Mouse (Mus musculus) heart, embryonic 10.5 days (tissue): ENCODE data around the gene Plppr5. TPM values are rescaled to one million over a fixed set of nuclear protein-coding genes. Genes with fewer than 3 reads are reported as not detected.

Experiments used
- DNase-seq: peaks from one replicate; pipeline ENCODE4 v3.0.0-alpha.2; 2017; ENCODE audit warnings: low spot score
- H3K27ac ChIP-seq: fragments of 300-500 bp; sonication (generic); 2 replicates; pipeline ENCODE4 v1.5.1; 2016; ENCODE audit warnings: mild to moderate bottlenecking
- H3K27me3 ChIP-seq: fragments of 300-500 bp; sonication (generic); 2 replicates; pipeline ENCODE4 v1.6.1; 2016; ENCODE audit warnings: mild to moderate bottlenecking; ENCODE audit not compliant: poor library complexity, insufficient read depth, severe bottlenecking
- H3K36me3 ChIP-seq: fragments of 300-500 bp; sonication (generic); 2 replicates; pipeline ENCODE4 v1.6.1; 2016; ENCODE audit warnings: mild to moderate bottlenecking, moderate library complexity
- H3K4me1 ChIP-seq: fragments of 300-500 bp; sonication (generic); 2 replicates; pipeline ENCODE4 v1.6.1; 2016; ENCODE audit warnings: mild to moderate bottlenecking
- H3K4me3 ChIP-seq: fragments of 300-500 bp; sonication (generic); 2 replicates; pipeline ENCODE4 v1.5.1; 2016; ENCODE audit warnings: mild to moderate bottlenecking, moderate library complexity
- H3K9me3 ChIP-seq: fragments of 300-500 bp; sonication (generic); 2 replicates; pipeline ENCODE4 v1.6.1; 2016; ENCODE audit warnings: mild to moderate bottlenecking, moderate library complexity
- WGBS: fragments of 180-500 bp; shearing (Covaris S2); methylation state at CpG from one replicate; pipeline ENCODE4 v1.1.7; 2016; 5-methylcytosine and 5-hydroxymethylcytosine counted together
- polyA plus RNA-seq: library from polyadenylated mRNA; unstranded; fragments of >200 nt; fragmentation: Nextera tagmentation; extraction: Ambion mirVana; gene quantifications from 2 replicates; pipeline ENCODE4 v1.2.1, GENCODE M21; 2016

Plppr5 gene
- polyA plus RNA-seq, 1 experiment from 2014 or later, result 5.3 TPM

GRCm38 (mm10) chr3:117625257-117626001 lies 50.8 kb downstream of the Plppr5 start:
- H3K27me3 ChIP-seq, result no peaks in the 10 kb centered on the region
- no peak overlapping the region for H3K27ac ChIP-seq
- H3K4me3 ChIP-seq, result no peak overlapping the region
- peaks cover 9% of the 10 kb centered on the region; the same call in 1 of the 2 replicates for H3K36me3 ChIP-seq
- 90% methylated on average over 13 of the region's 13 CpGs for WGBS
- H3K4me1 ChIP-seq, result no peaks in the 10 kb centered on the region
- no peak for DNase-seq
- H3K9me3 ChIP-seq, result no peaks in the 10 kb centered on the region

DNA sequence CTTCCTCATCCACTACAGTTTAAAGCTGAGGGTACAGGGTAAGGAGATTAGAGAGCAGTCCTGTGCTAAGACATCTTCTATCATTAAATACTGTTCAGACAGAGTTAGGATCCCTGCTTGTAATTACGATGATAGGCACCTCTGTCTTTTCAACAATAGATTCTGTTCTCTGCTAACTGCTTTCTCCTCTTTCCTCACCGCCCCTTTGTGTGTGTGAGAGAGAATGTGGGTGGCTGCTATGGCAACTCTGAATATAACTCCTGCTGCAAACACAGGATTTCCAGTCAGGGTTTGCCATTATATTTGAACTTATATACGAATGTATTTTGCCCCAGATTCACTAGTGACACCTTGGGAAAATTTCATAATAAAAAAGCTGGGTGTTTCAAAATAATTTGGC lies 54.2 kb downstream of the Plppr5 start:
- no peak overlapping the region for H3K4me3 ChIP-seq
- H3K4me1 ChIP-seq, result peaks cover 3% of the 10 kb centered on the region; the same call in 1 of the 2 replicates
- WGBS, result 69% methylated on average over 3 of the region's 3 CpGs
- H3K9me3 ChIP-seq, result no peaks in the 10 kb centered on the region
- DNase-seq, result no peak
- no peak overlapping the region for H3K27ac ChIP-seq
- no peaks in the 10 kb centered on the region for H3K27me3 ChIP-seq
- H3K36me3 ChIP-seq, result 0 out of 2 replicates have a peak, but pooled peaks cover 3% of the 10 kb centered on the region

DNA sequence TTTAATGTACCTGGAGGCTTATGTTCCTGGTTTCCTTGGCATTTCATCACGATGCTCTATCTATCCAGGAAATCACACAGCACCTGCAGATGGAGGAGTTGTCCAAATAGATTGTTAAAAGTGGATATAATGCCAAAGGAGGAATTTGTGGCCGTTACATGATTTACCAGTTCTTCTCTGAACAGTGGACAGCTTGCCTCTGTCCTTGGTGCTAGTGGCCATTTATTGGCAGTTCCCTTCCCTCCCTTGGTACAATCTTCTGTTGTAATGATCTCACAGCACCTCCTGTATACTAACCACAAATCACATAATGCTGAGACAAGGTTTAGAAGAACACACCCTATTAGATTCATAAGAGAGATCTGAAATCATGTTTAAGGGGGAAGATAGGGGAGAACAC lies 55.7 kb downstream of the Plppr5 start:
- no peak overlapping the region for H3K4me3 ChIP-seq
- no peak for DNase-seq
- H3K4me1 ChIP-seq, result peaks cover 14% of the 10 kb centered on the region
- no peaks in the 10 kb centered on the region for H3K9me3 ChIP-seq
- H3K27ac ChIP-seq, result no peak overlapping the region
- H3K36me3 ChIP-seq, result 0 out of 2 replicates have a peak, but pooled peaks cover 3% of the 10 kb centered on the region
- 53% methylated on average over 2 of the region's 2 CpGs for WGBS
- no peaks in the 10 kb centered on the region for H3K27me3 ChIP-seq

DNA sequence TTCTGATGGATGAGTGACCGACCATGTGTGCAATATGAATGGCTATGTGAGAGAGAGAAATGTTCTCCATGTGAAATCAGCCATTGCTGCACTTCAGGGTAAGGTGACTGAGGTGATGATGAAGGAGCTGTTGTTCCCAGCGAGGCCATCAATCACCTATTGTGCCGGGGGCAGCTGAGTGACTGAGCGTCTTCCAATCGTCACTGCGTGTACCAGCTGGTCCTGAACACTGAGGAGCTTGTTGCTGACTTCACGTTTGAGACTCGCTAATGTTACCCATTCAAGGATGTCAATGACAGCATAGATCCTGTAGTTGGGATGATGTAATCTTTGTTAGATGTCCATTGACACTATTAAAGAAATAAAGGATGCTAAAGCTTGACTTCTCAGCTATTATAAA lies 74.0 kb downstream of the Plppr5 start:
- H3K9me3 ChIP-seq, result no peaks in the 10 kb centered on the region
- H3K27me3 ChIP-seq, result no peaks in the 10 kb centered on the region
- peaks cover 6% of the 10 kb centered on the region; the same call in 1 of the 2 replicates for H3K4me1 ChIP-seq

DNA sequence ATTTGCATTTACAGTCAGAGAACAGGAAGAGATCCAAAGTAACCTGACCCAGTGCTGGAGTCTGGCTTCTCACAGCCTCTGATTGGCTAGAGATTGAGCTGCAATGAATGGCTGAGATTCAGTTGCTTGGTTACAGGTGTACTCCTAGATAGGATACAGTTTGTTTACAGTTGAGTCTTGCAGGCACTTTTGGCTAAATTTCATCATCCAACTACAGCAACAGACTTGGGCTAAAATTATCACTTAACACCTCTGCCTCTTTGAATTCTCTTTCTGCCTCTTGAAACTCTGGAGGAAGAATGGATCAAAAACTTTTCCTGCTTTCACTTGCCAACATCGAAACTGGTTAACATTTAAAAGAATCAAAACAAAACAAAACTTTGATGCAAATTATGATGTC lies 89.7 kb downstream of the Plppr5 start:
- Histone ChIP-seq H3K9me3 (no peaks in the 10 kb centered on the region), H3K4me3 (no peak overlapping the region), H3K4me1 (no peaks in the 10 kb centered on the region), H3K36me3 (no peaks in the 10 kb centered on the region), H3K27ac (no peak overlapping the region), H3K27me3 (no peaks in the 10 kb centered on the region)
- no peak for DNase-seq
- WGBS, result 76% methylated on average over 1 of the region's 1 CpGs

More for the DNA sequence above, 74.0 kb downstream of the Plppr5 start:
- H3K27ac ChIP-seq, result no peak overlapping the region
- WGBS, result 74% methylated on average over 8 of the region's 8 CpGs
- H3K4me3 ChIP-seq, result no peak overlapping the region
- DNase-seq, result no peak
- no peaks in the 10 kb centered on the region for H3K36me3 ChIP-seq

- Histone ChIP-seq H3K36me3 (no peaks in the 10 kb centered on the region), H3K4me3 (no peak overlapping the region), H3K27ac (no peak overlapping the region), H3K9me3 (no peaks in the 10 kb centered on the region), H3K27me3 (no peaks in the 10 kb centered on the region), H3K4me1 (no peaks in the 10 kb centered on the region)
- 89% methylated on average over 6 of the region's 6 CpGs for WGBS
- DNase-seq, result no peak
Observed at GRCm38 (mm10) chr3:117679189-117679588, 104.6 kb downstream of the Plppr5 start.

GRCm38 (mm10) chr3:117684640-117685039 lies 110.0 kb downstream of the Plppr5 start:
- Histone ChIP-seq H3K4me1 (no peaks in the 10 kb centered on the region), H3K9me3 (no peaks in the 10 kb centered on the region), H3K27me3 (no peaks in the 10 kb centered on the region), H3K36me3 (no peaks in the 10 kb centered on the region), H3K27ac (no peak overlapping the region), H3K4me3 (no peak overlapping the region)
- DNase-seq, result no peak
- WGBS, result 81% methylated on average over 6 of the region's 6 CpGs

GRCm38 (mm10) chr3:117686036-117686435 lies 111.4 kb downstream of the Plppr5 start:
- Histone ChIP-seq H3K4me3 (no peak overlapping the region), H3K9me3 (no peaks in the 10 kb centered on the region), H3K4me1 (no peaks in the 10 kb centered on the region), H3K27me3 (no peaks in the 10 kb centered on the region), H3K36me3 (no peaks in the 10 kb centered on the region), H3K27ac (no peak overlapping the region)
- DNase-seq, result no peak
- WGBS, result 83% methylated on average over 3 of the region's 3 CpGs

DNA sequence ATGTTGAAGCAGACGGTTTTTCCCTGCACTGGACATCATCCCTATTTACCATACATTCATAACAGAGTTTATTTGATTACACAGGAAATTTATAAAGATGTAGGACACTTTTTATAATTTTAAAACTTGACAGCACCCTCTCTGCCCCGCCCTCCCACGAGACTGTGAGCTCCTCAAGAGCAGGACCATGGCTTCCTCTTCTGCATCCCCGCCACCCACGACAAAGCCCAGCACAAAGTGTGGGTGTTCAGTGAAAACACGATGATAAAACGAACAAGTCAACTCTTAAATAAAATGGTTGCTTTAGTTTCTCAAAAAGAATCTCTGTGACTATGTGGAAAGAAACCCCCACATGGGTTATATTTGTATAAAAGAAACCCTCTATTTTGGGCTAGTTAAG lies 112.0 kb downstream of the Plppr5 start:
- no peaks in the 10 kb centered on the region for H3K36me3 ChIP-seq
- DNase-seq, result no peak
- H3K9me3 ChIP-seq, result no peaks in the 10 kb centered on the region
- no peak overlapping the region for H3K4me3 ChIP-seq
- H3K4me1 ChIP-seq, result no peaks in the 10 kb centered on the region
- no peak overlapping the region for H3K27ac ChIP-seq
- no peaks in the 10 kb centered on the region for H3K27me3 ChIP-seq
- 84% methylated on average over 7 of the region's 7 CpGs for WGBS

- WGBS, result 74% methylated on average over 1 of the region's 1 CpGs
- no peaks in the 10 kb centered on the region for H3K4me1 ChIP-seq
Observed at GRCm38 (mm10) chr3:117694736-117695135, 120.1 kb downstream of the Plppr5 start.

DNA sequence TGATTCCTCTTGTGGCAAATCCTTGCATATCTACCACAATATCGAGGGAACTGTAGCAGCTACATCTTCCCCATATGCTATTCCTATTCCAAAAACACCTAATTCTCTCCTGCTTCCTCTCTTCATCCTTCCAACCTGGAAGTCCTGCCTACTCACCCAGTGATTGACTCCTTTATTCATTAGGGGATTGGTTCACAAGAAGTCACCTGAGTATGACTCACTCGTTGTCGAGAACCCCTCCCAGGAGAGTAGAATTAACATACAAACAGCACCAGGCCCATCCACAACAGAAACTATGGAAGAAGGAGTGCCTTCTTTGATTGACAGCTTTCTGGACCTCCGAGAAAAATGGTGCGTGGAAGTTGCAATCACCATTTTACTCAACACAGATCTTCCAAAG lies 121.7 kb downstream of the Plppr5 start:
- no peak for DNase-seq
- H3K27ac ChIP-seq, result no peak overlapping the region
- H3K9me3 ChIP-seq, result no peaks in the 10 kb centered on the region
- no peaks in the 10 kb centered on the region for H3K4me1 ChIP-seq
- H3K4me3 ChIP-seq, result no peak overlapping the region
- WGBS, result 86% methylated on average over 5 of the region's 5 CpGs
- no peaks in the 10 kb centered on the region for H3K36me3 ChIP-seq
- no peaks in the 10 kb centered on the region for H3K27me3 ChIP-seq

More at GRCm38 (mm10) chr3:117694736-117695135, 120.1 kb downstream of the Plppr5 start:
- Histone ChIP-seq H3K9me3 (no peaks in the 10 kb centered on the region), H3K27ac (no peak overlapping the region), H3K4me3 (no peak overlapping the region), H3K36me3 (no peaks in the 10 kb centered on the region), H3K27me3 (no peaks in the 10 kb centered on the region)
- no peak for DNase-seq

DNA sequence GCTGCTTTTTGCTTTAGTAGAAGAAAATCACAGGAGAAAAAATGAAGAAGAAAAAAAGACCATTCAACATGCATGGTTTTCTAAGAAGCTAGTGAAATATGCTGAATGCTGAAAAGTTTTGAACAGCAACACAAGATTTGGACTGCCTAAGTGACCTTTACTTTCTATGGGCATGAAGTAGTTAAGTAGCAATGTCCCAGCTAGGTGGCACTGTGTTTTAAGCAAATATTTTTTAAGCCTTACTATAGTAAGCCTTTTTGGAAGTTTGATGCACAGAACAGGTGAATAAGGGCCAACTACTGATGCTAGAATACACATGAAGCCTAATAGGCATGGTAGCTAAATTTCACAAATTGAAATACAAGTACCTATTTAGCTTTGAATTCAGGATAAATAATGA lies 134.2 kb downstream of the Plppr5 start:
- Histone ChIP-seq H3K4me1 (no peaks in the 10 kb centered on the region), H3K27ac (no peak overlapping the region), H3K27me3 (no peaks in the 10 kb centered on the region), H3K4me3 (no peak overlapping the region), H3K36me3 (no peaks in the 10 kb centered on the region), H3K9me3 (no peaks in the 10 kb centered on the region)
- no peak for DNase-seq

DNA sequence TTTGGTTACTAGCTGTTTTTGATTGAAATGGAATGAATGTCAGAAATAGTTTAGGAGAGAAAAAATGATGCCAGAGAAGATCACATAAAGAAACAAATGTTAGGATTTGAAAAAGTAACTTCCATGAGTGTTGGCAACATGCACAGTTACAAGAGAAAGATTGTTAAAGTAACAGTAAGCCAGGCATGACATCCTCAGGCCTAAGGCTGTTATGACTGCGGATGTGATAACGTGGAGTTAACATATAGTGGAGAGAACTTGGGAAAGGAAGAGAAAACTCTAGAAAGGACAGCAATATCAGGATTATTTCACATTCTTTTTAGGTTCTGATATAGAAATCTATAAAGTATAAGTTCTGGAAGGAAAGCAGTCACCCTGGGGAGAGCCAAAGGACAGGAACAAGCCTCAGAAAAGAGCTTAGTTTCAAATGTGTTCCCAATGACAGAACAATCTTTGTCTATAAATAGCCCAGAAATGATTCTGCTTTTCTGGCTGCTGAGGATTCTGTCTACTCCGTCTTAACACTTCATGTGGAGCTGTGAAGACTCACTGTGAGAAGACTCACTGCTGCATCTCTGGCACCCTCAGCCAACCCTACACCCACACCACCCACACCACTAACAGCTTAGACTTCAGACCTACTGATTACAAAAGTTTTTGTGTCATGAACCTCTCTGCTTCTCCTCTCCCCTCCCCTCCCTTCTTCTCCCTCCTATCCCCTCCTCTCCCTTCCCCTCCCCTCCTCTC lies 142.1 kb downstream of the Plppr5 start:
- WGBS, result 68% methylated on average over 3 of the region's 3 CpGs

More for the DNA sequence above, 142.1 kb downstream of the Plppr5 start:
- Histone ChIP-seq H3K27ac (no peak overlapping the region), H3K27me3 (no peaks in the 10 kb centered on the region), H3K36me3 (no peaks in the 10 kb centered on the region), H3K4me1 (no peaks in the 10 kb centered on the region), H3K9me3 (no peaks in the 10 kb centered on the region), H3K4me3 (no peak overlapping the region)
- no peak for DNase-seq
